8 mouse cellular contexts compared by ENCODE assay signal in genomic region chr4:154898506-154899446, GRCm38 (mm10). TPM values are rescaled to one million over a fixed set of nuclear protein-coding genes. Genes with fewer than 3 reads are reported as not detected.
DNase-seq lines count a peak whose midpoint lies in the region; ATAC-seq and TF ChIP-seq lines count a peak whose summit lies in the region.

Fam213b (minus strand) TSS chr4:154899135.

- peak within 1 kb of the TSS; percentile 87 for H3K9ac ChIP-seq in heart, embryonic 13.5 days
- H3K9ac ChIP-seq in kidney, postnatal 0 days (ENCODE audit: low read depth, low read length), result peak within 1 kb of the TSS; percentile 59
- H3K9ac ChIP-seq in liver, embryonic 12.5 days, result peak within 1 kb of the TSS; percentile 61

- DNase-seq in CD8-positive naive resting alpha-beta T cell, adult 2 months (ENCODE audit: low read depth in 2 of 2, low spot score in 2 of 2), result peak; percentile 36 to 63
- DNase-seq in c-Kit-positive CD71-negative TER-119-negative erythroid progenitor cells, embryonic 14.5 days (ENCODE audit: low read depth), result peak; percentile 72
- DNase-seq in fibroblast of lung, adult 2 months (ENCODE audit: low read depth), result peak; percentile 57
- peak; percentile 94 for DNase-seq in kidney, postnatal 0 days (ENCODE audit: low spot score)
- DNase-seq in natural killer cell, adult 2 months (ENCODE audit: low spot score in 2 of 2), result peak; percentile 67 to 78
- peak; percentile 95 for DNase-seq in telencephalon, adult 2 months (ENCODE audit: low read depth, low spot score)

- no peaks in the 10 kb centered on the region; the same call in 1 of the 2 replicates for H3K9me3 ChIP-seq in heart, embryonic 13.5 days
- no peaks in the 10 kb centered on the region for H3K9me3 ChIP-seq in kidney, postnatal 0 days (replicated peaks; ENCODE audit: low read length)
- H3K9me3 ChIP-seq in liver, embryonic 12.5 days (replicated peaks), result no peaks in the 10 kb centered on the region

- H3K4me3 ChIP-seq in heart, embryonic 13.5 days, result peak within 1 kb of the TSS; percentile 65
- peak within 1 kb of the TSS; percentile 51 for H3K4me3 ChIP-seq in kidney, postnatal 0 days (replicated peaks; ENCODE audit: low read depth, low read length)
- H3K4me3 ChIP-seq in liver, embryonic 12.5 days, result peak within 1 kb of the TSS; percentile 52

- H3K27ac ChIP-seq in heart, embryonic 13.5 days (replicated peaks), result peak within 1 kb of the TSS; percentile 60
- no peak within 1 kb of the TSS for H3K27ac ChIP-seq in kidney, postnatal 0 days
- H3K27ac ChIP-seq in liver, embryonic 12.5 days, result peak within 1 kb of the TSS; percentile 13; the same call in 1 of the 2 replicates

- 0 out of 2 replicates have a peak, but pooled peaks cover 3% of the 10 kb centered on the region for H3K36me3 ChIP-seq in heart, embryonic 13.5 days
- no peaks in the 10 kb centered on the region for H3K36me3 ChIP-seq in kidney, postnatal 0 days (ENCODE audit: insufficient read depth, low read length)
- no peaks in the 10 kb centered on the region for H3K36me3 ChIP-seq in liver, embryonic 12.5 days

- peak within 1 kb of the TSS; percentile 95 for H3K4me2 ChIP-seq in heart, embryonic 13.5 days
- H3K4me2 ChIP-seq in kidney, postnatal 0 days (ENCODE audit: low read length), result peak within 1 kb of the TSS; percentile 95
- peak within 1 kb of the TSS; percentile 84 for H3K4me2 ChIP-seq in liver, embryonic 12.5 days

- peak; percentile 94 for ATAC-seq in heart, embryonic 13.5 days (ENCODE audit: extremely low read depth, insufficient number of reproducible peaks, low FRiP score, low TSS enrichment)
- ATAC-seq in kidney, postnatal 0 days (replicated peaks; ENCODE audit: low FRiP score, low read depth), result peak; percentile 95
- peak; percentile 94 for ATAC-seq in liver, embryonic 12.5 days

- TF ChIP-seq CTCF in kidney, postnatal 0 days (IDR thresholded peaks at IDR 0.05; ENCODE audit: low read depth), result no peak

- WGBS in heart, embryonic 13.5 days, result 4% methylated on average over 43 of the region's 43 CpGs
- 2% methylated on average over 43 of the region's 43 CpGs for WGBS in kidney, postnatal 0 days
- WGBS in liver, embryonic 12.5 days (ENCODE audit: insufficient replicate concordance), result 10% methylated on average over 43 of the region's 43 CpGs

- peaks cover 31% of the 10 kb centered on the region for H3K27me3 ChIP-seq in heart, embryonic 13.5 days (replicated peaks)
- H3K27me3 ChIP-seq in kidney, postnatal 0 days (ENCODE audit: insufficient read depth, low read length), result no peaks in the 10 kb centered on the region
- peaks cover 71% of the 10 kb centered on the region for H3K27me3 ChIP-seq in liver, embryonic 12.5 days (replicated peaks)

- H3K4me1 ChIP-seq in heart, embryonic 13.5 days, result peaks cover 15% of the 10 kb centered on the region
- peaks cover 12% of the 10 kb centered on the region for H3K4me1 ChIP-seq in kidney, postnatal 0 days (replicated peaks; ENCODE audit: insufficient read depth, low read length)
- peaks cover 29% of the 10 kb centered on the region for H3K4me1 ChIP-seq in liver, embryonic 12.5 days

RNA-seq across cellular contexts. Expression of gene Fam213b, which starts in this region (rescaled TPM):
- 42.5 and 48.8 TPM in 2 replicates for polyA plus RNA-seq in heart, embryonic 13.5 days (2015; fragmentation: Nextera tagmentation; extraction: Ambion mirVana)
- polyA plus RNA-seq in kidney, postnatal 0 days (2015; fragmentation: Nextera tagmentation; extraction: Ambion mirVana), result 40.6 and 42.0 TPM in 2 replicates
- 10.2 and 11.3 TPM in 2 replicates for polyA plus RNA-seq in liver, embryonic 12.5 days (2016; fragmentation: Nextera tagmentation; extraction: Ambion mirVana)
